Mouse (Mus musculus) cerebellum, adult 9-10 months (tissue): ENCODE measurements around the gene Fbxo46.
"Not testable (repeated sequence)": the region's sequence is repeated elsewhere in the genome, so short reads cannot be mapped to it uniquely, and the experiment has no call there.

Experiments
- DNase-seq: peaks from one replicate; pipeline ENCODE4 v3.0.0; 2022

The Fbxo46 gene

GRCm38 (mm10) chr7:19136673-19137334, 17.1 kb downstream of the Fbxo46 start:
- no peak for DNase-seq

GRCm38 (mm10) chr7:19137380-19137779, 17.7 kb downstream of the Fbxo46 start:
- DNase-seq = no peak

- DNase-seq = no peak
These were observed 27.1 kb downstream of the Fbxo46 start for GRCm38 (mm10) chr7:19146793-19147192.

GRCm38 (mm10) chr7:19147497-19148045, 27.9 kb downstream of the Fbxo46 start:
- no peak for DNase-seq

- no peak for DNase-seq
These were observed 28.7 kb downstream of the Fbxo46 start for GRCm38 (mm10) chr7:19148180-19148874.

GRCm38 (mm10) chr7:19148875-19149541, 29.3 kb downstream of the Fbxo46 start, which contains the start of gene Qpctl:
TSS of gene Qpctl (minus strand) at chr7:19149291.
- peak; percentile 98 for DNase-seq

- peak; percentile 96 for DNase-seq
These were observed 30.0 kb downstream of the Fbxo46 start, which contains the start of gene Snrpd2 for GRCm38 (mm10) chr7:19149626-19150025. TSS of gene Snrpd2 (plus strand) at chr7:19149722.

GRCm38 (mm10) chr7:19151121-19151520, 31.5 kb downstream of the Fbxo46 start:
- not testable (repeated sequence) for DNase-seq

- no peak for DNase-seq
These were observed 35.1 kb downstream of the Fbxo46 start for GRCm38 (mm10) chr7:19154796-19155195.

GRCm38 (mm10) chr7:19155825-19156475, 36.3 kb downstream of the Fbxo46 start:
- DNase-seq = no peak

GRCm38 (mm10) chr7:19157160-19157800, 37.6 kb downstream of the Fbxo46 start:
- peak; percentile 96 for DNase-seq

- DNase-seq = no peak
These were observed 38.9 kb downstream of the Fbxo46 start for GRCm38 (mm10) chr7:19158601-19159000.

- no peak for DNase-seq
These were observed 39.8 kb downstream of the Fbxo46 start for GRCm38 (mm10) chr7:19159411-19159810.

- no peak for DNase-seq
These were observed 40.5 kb downstream of the Fbxo46 start for GRCm38 (mm10) chr7:19160115-19160514.

- DNase-seq = no peak
These were observed 43.3 kb downstream of the Fbxo46 start for GRCm38 (mm10) chr7:19162928-19163327.

GRCm38 (mm10) chr7:19163752-19164151, 44.1 kb downstream of the Fbxo46 start:
- no peak for DNase-seq

- no peak for DNase-seq
These were observed 44.5 kb downstream of the Fbxo46 start for GRCm38 (mm10) chr7:19164189-19164588.

- DNase-seq = no peak
These were observed 45.3 kb downstream of the Fbxo46 start for GRCm38 (mm10) chr7:19164978-19165377.

- DNase-seq = no peak
These were observed 46.2 kb downstream of the Fbxo46 start, which contains the start of gene Gipr for GRCm38 (mm10) chr7:19165656-19166423. TSS of gene Gipr (minus strand) at chr7:19166127.

GRCm38 (mm10) chr7:19166990-19167389, 47.3 kb downstream of the Fbxo46 start:
- no peak for DNase-seq

- DNase-seq = no peak
These were observed 49.8 kb downstream of the Fbxo46 start for GRCm38 (mm10) chr7:19169506-19169905.
